Mouse (Mus musculus): ENCODE measurements around the gene Rabepk. TPM values are rescaled to one million over a fixed set of nuclear protein-coding genes. Genes with fewer than 3 reads are reported as not detected.
"Not testable (repeated sequence)": the region's sequence is repeated elsewhere in the genome, so short reads cannot be mapped to it uniquely, and the experiment has no call there.

The Rabepk gene
- polyA plus RNA-seq, 1 experiment = 43.2 TPM

GRCm38 (mm10) chr2:34770951-34771350, 28.8 kb downstream of the Rabepk start:
- Histone ChIP-seq H3K4me3 (replicated peaks; ENCODE audit: insufficient read depth, low read depth, low read length) (peak overlapping the region; percentile 89), H3K27me3 (ENCODE audit: control insufficient read depth, insufficient read depth, low read length) (no peaks in the 10 kb centered on the region), H3K27ac (ENCODE audit: insufficient read depth, low read length) (peak overlapping the region; percentile 86; the same call in 1 of the 2 replicates), H3K4me1 (ENCODE audit: control insufficient read depth, insufficient read depth, low read length) (peaks cover 16% of the 10 kb centered on the region; the same call in 1 of the 2 replicates)
- no peak for DNase-seq
- 3% methylated on average over 6 of the region's 6 CpGs for WGBS
- TF ChIP-seq POLR2A (IDR thresholded peaks at IDR 0.05; ENCODE audit: borderline replicate concordance, insufficient read depth, low read length) (no peak), CTCF (IDR thresholded peaks at IDR 0.05; ENCODE audit: borderline replicate concordance, insufficient read depth, low read depth, low read length) (no peak)

DNA sequence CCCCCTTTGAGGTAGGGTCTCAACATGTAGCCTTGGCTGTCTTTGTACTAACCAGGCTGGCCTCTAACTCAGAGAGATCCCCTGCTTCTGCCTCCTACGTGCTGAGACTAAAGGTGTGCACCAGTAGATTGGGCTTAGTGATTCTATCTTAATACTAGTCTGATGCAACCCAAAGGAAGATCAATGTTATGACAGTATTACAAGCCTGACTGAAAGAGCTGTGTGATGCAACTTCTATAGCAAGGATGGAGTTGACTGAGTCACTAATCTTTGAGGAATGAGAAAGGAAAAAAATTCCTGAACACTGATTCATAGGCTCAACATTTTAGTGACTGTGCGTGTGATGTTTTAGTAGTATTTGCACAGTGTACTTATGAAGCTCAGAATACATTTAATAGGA, 29.7 kb downstream of the Rabepk start:
- H3K27ac ChIP-seq (ENCODE audit: insufficient read depth, low read length) = no peak overlapping the region
- TF ChIP-seq CTCF (IDR thresholded peaks at IDR 0.05; ENCODE audit: borderline replicate concordance, insufficient read depth, low read depth, low read length) (no peak), POLR2A (IDR thresholded peaks at IDR 0.05; ENCODE audit: borderline replicate concordance, insufficient read depth, low read length) (no peak)
- H3K4me3 ChIP-seq (replicated peaks; ENCODE audit: insufficient read depth, low read depth, low read length) = no peak overlapping the region
- DNase-seq = no peak
- WGBS = 93% methylated on average over 2 of the region's 2 CpGs
- H3K27me3 ChIP-seq (ENCODE audit: control insufficient read depth, insufficient read depth, low read length) = no peaks in the 10 kb centered on the region
- H3K4me1 ChIP-seq (ENCODE audit: control insufficient read depth, insufficient read depth, low read length) = peaks cover 16% of the 10 kb centered on the region; the same call in 1 of the 2 replicates

DNA sequence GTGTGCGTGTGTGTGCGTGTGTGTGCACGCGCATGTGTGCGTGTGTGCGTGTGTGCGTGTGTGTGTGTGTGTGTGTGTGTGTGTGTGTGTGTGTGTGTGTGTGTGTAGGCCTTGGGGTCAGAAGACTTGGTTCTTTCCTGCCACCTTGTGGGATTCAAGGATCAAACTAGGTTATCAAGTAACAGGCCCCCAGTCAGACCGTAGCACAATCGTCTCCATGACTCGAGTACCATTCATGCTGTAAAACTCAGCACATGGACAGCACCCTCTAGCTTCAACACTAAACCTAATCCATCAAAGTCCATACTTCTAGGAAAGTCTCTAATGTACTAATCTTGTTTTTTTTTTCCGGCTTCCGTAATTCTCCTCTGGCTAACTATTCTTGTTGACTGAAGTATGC, 34.9 kb downstream of the Rabepk start:
- no peak overlapping the region for H3K4me3 ChIP-seq (replicated peaks; ENCODE audit: insufficient read depth, low read depth, low read length)
- 78% methylated on average over 12 of the region's 12 CpGs for WGBS
- no peak for TF ChIP-seq CTCF (IDR thresholded peaks at IDR 0.05; ENCODE audit: borderline replicate concordance, insufficient read depth, low read depth, low read length)
- TF ChIP-seq POLR2A (IDR thresholded peaks at IDR 0.05; ENCODE audit: borderline replicate concordance, insufficient read depth, low read length) = no peak
- H3K27me3 ChIP-seq (ENCODE audit: control insufficient read depth, insufficient read depth, low read length) = no peaks in the 10 kb centered on the region
- H3K27ac ChIP-seq (ENCODE audit: insufficient read depth, low read length) = no peak overlapping the region
- H3K4me1 ChIP-seq (ENCODE audit: control insufficient read depth, insufficient read depth, low read length) = no peaks in the 10 kb centered on the region
- DNase-seq = no peak

GRCm38 (mm10) chr2:34762872-34763271, 36.8 kb downstream of the Rabepk start:
- WGBS = 67% methylated on average over 2 of the region's 2 CpGs
- H3K27ac ChIP-seq (ENCODE audit: insufficient read depth, low read length) = no peak overlapping the region
- H3K27me3 ChIP-seq (ENCODE audit: control insufficient read depth, insufficient read depth, low read length) = no peaks in the 10 kb centered on the region
- no peak for TF ChIP-seq CTCF (IDR thresholded peaks at IDR 0.05; ENCODE audit: borderline replicate concordance, insufficient read depth, low read depth, low read length)
- no peak for TF ChIP-seq POLR2A (IDR thresholded peaks at IDR 0.05; ENCODE audit: borderline replicate concordance, insufficient read depth, low read length)
- no peak overlapping the region for H3K4me3 ChIP-seq (replicated peaks; ENCODE audit: insufficient read depth, low read depth, low read length)
- H3K4me1 ChIP-seq (ENCODE audit: control insufficient read depth, insufficient read depth, low read length) = no peaks in the 10 kb centered on the region
- DNase-seq = no peak

DNA sequence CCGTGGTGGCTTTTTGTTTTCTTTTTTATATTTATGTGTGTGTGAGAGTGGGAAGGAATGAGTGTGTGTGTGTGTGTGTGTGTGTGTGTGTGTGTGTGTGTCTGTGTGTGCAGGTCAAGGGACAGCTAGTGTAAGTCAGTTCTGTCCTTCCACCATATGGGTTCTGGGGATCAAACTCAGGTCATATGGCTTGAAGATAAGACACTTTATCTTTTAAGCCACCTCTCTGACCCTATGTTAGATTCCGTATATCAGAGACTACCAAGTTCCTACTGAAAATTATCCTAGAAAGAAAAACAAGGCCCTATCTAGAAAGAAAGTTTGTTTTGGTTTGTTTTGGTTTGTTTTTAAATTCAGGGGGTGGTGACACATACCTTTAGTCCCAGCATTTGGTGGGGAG, 37.5 kb downstream of the Rabepk start:
- H3K27me3 ChIP-seq (ENCODE audit: control insufficient read depth, insufficient read depth, low read length) = no peaks in the 10 kb centered on the region
- H3K4me1 ChIP-seq (ENCODE audit: control insufficient read depth, insufficient read depth, low read length) = no peaks in the 10 kb centered on the region
- TF ChIP-seq POLR2A (IDR thresholded peaks at IDR 0.05; ENCODE audit: borderline replicate concordance, insufficient read depth, low read length) (no peak), CTCF (IDR thresholded peaks at IDR 0.05; ENCODE audit: borderline replicate concordance, insufficient read depth, low read depth, low read length) (no peak)
- no peak for DNase-seq
- no peak overlapping the region for H3K4me3 ChIP-seq (replicated peaks; ENCODE audit: insufficient read depth, low read depth, low read length)
- WGBS = 81% methylated on average over 2 of the region's 2 CpGs
- H3K27ac ChIP-seq (ENCODE audit: insufficient read depth, low read length) = no peak overlapping the region

GRCm38 (mm10) chr2:34761272-34761671, 38.4 kb downstream of the Rabepk start:
- H3K4me3 ChIP-seq (replicated peaks; ENCODE audit: insufficient read depth, low read depth, low read length); DNase-seq; H3K27me3 ChIP-seq (ENCODE audit: control insufficient read depth, insufficient read depth, low read length); H3K27ac ChIP-seq (ENCODE audit: insufficient read depth, low read length); H3K4me1 ChIP-seq (ENCODE audit: control insufficient read depth, insufficient read depth, low read length): not testable (repeated sequence)
- 87% methylated on average over 5 of the region's 5 CpGs for WGBS

DNA sequence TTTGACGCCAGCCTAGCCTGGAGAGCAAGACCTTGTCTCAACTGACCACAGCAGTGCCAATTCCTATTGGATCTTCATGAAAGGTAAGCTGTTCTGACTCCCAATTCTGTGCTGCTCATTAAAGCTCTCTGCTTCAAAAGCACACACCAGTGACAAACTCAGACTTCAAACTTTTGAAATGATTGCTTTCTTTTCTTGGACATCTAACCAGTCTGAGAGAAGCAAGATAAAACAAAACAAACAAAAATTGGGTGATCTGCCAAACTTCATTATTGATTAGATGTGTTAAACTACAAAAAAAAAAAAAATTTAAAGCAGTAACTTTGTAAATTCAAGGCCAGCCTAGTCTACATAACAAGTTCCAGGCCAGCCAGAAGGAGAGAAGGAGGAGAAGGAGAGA, 42.4 kb downstream of the Rabepk start:
- Histone ChIP-seq H3K27me3 (ENCODE audit: control insufficient read depth, insufficient read depth, low read length) (no peaks in the 10 kb centered on the region), H3K27ac (ENCODE audit: insufficient read depth, low read length) (no peak overlapping the region), H3K4me3 (replicated peaks; ENCODE audit: insufficient read depth, low read depth, low read length) (no peak overlapping the region), H3K4me1 (ENCODE audit: control insufficient read depth, insufficient read depth, low read length) (no peaks in the 10 kb centered on the region)
- 70% methylated on average over 1 of the region's 1 CpGs for WGBS
- TF ChIP-seq POLR2A (IDR thresholded peaks at IDR 0.05; ENCODE audit: borderline replicate concordance, insufficient read depth, low read length) (no peak), CTCF (IDR thresholded peaks at IDR 0.05; ENCODE audit: borderline replicate concordance, insufficient read depth, low read depth, low read length) (no peak)
- DNase-seq = no peak

- no peak for TF ChIP-seq CTCF (IDR thresholded peaks at IDR 0.05; ENCODE audit: borderline replicate concordance, insufficient read depth, low read depth, low read length)
- TF ChIP-seq POLR2A (IDR thresholded peaks at IDR 0.05; ENCODE audit: borderline replicate concordance, insufficient read depth, low read length) = no peak
- Histone ChIP-seq H3K4me1 (ENCODE audit: control insufficient read depth, insufficient read depth, low read length) (peaks cover 3% of the 10 kb centered on the region; the same call in 1 of the 2 replicates), H3K4me3 (replicated peaks; ENCODE audit: insufficient read depth, low read depth, low read length) (peak within 1 kb of the TSS; percentile 95), H3K27ac (ENCODE audit: insufficient read depth, low read length) (peak within 1 kb of the TSS; percentile 65), H3K27me3 (ENCODE audit: control insufficient read depth, insufficient read depth, low read length) (no peaks in the 10 kb centered on the region)
- DNase-seq = peak; percentile 33 to 41
- under 1% methylated on average over 14 of the region's 14 CpGs for WGBS
Measured at GRCm38 (mm10) chr2:34754551-34755358, 45.0 kb downstream of the Rabepk start, which contains the start of gene Gapvd1. Gene Gapvd1, minus strand, starts transcription at chr2:34755232.
